Mouse (Mus musculus) kidney, postnatal 0 days (tissue): Measurements from ENCODE around the gene Fcer1g. TPM values are rescaled to one million over a fixed set of nuclear protein-coding genes. Genes with fewer than 3 reads are reported as not detected.
A peak's percentile ranks its signal among the peaks of the same experiment; 100 is the strongest.

Source experiments
- ATAC-seq: fragments of 200-750 bp; cut with Nextera tagmentation; replicated peaks from 2 replicates; pipeline ENCODE4 v1.8.0; 2017; ENCODE audit warnings: low read depth, moderate number of reproducible peaks, moderate TSS enrichment, moderate library complexity; ENCODE audit not compliant: low FRiP score
- DNase-seq: peaks from one replicate; pipeline ENCODE4 v3.0.0-alpha.2; 2016; ENCODE audit warnings: low spot score
- H3K27ac ChIP-seq: fragments of 300-500 bp; sonication (generic); 2 replicates; pipeline ENCODE4 v1.5.1; 2014; ENCODE audit warnings: mild to moderate bottlenecking
- H3K27me3 ChIP-seq: fragments of 300-500 bp; sonication (generic); 2 replicates; pipeline ENCODE4 v1.6.1; 2014; ENCODE audit warnings: low read length, mixed read lengths; ENCODE audit not compliant: insufficient read depth
- H3K36me3 ChIP-seq: fragments of 300-500 bp; sonication (generic); 2 replicates; pipeline ENCODE4 v1.6.1; 2014; ENCODE audit warnings: low read length, mixed read lengths; ENCODE audit not compliant: insufficient read depth
- H3K4me1 ChIP-seq: fragments of 300-500 bp; sonication (generic); replicated peaks from 2 replicates; pipeline ENCODE4 v1.6.1; 2014; ENCODE audit warnings: antibody characterized with exemption, low read length, mixed read lengths; ENCODE audit not compliant: insufficient read depth
- H3K4me2 ChIP-seq: fragments of 300-500 bp; sonication (generic); 2 replicates; pipeline ENCODE4 v1.6.1; 2014; ENCODE audit warnings: mild to moderate bottlenecking, low read length, moderate library complexity, mixed read lengths
- H3K4me3 ChIP-seq: fragments of 300-500 bp; sonication (generic); replicated peaks from 2 replicates; pipeline ENCODE4 v1.5.1; 2014; ENCODE audit warnings: low read depth, low read length
- H3K9ac ChIP-seq: fragments of 300-500 bp; sonication (generic); 2 replicates; pipeline ENCODE4 v1.6.1; 2014; ENCODE audit warnings: low read depth, low read length
- H3K9me3 ChIP-seq: fragments of 300-500 bp; sonication (generic); replicated peaks from 2 replicates; pipeline ENCODE4 v1.6.1; 2016; ENCODE audit warnings: low read length, inconsistent platforms, mixed read lengths
- CTCF ChIP-seq: IDR thresholded peaks from 2 replicates; pipeline ENCODE4 v1.5.1; 2016; ENCODE audit warnings: antibody characterized with exemption, low read depth, mild to moderate bottlenecking, moderate library complexity
- WGBS: fragments of 180-500 bp; shearing (Covaris S2); extraction: QIAGEN DNeasy Blood & Tissue Kit; methylation state at CpG from one replicate; pipeline ENCODE4 v1.1.7; 2014; 5-methylcytosine and 5-hydroxymethylcytosine counted together
- polyA plus RNA-seq: library from polyadenylated mRNA; unstranded; fragments of >200 nt; fragmentation: Nextera tagmentation; extraction: Ambion mirVana; gene quantifications from 2 replicates; pipeline ENCODE4 v1.2.1, GENCODE M21; 2015

Fcer1g gene
- polyA plus RNA-seq, 1 experiment from 2014 or later = 50.1 TPM

DNA sequence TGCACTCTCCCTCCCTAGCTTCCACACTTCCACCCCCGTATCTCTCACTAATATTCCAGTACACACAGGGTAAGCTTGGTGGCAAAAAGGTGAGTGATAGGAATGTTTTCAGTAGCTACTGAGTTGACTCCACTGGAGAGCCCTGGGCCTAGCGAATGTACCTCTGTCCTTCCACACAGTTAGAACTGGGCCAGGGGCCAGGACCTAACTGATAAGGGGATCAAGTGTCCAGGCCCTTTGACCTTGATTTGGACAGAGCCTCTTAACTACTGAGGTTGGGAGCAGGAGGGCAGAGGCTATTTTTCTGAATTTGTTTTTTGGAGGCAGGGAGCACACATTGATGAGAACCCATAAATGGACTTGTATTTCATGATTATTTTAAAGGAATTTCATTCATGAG, 10.4 kb downstream of the Fcer1g start:
- H3K4me1 ChIP-seq = peaks cover 11% of the 10 kb centered on the region
- DNase-seq (no peak), ATAC-seq (no peak)
- no peak overlapping the region for H3K27ac ChIP-seq
- no peak for TF ChIP-seq CTCF
- peaks cover 10% of the 10 kb centered on the region for H3K36me3 ChIP-seq
- WGBS = 76% methylated on average over 2 of the region's 2 CpGs
- no peak overlapping the region for H3K9ac ChIP-seq
- no peak overlapping the region for H3K4me3 ChIP-seq
- H3K27me3 ChIP-seq = no peaks in the 10 kb centered on the region
- no peaks in the 10 kb centered on the region for H3K9me3 ChIP-seq
- H3K4me2 ChIP-seq = no peak overlapping the region

DNA sequence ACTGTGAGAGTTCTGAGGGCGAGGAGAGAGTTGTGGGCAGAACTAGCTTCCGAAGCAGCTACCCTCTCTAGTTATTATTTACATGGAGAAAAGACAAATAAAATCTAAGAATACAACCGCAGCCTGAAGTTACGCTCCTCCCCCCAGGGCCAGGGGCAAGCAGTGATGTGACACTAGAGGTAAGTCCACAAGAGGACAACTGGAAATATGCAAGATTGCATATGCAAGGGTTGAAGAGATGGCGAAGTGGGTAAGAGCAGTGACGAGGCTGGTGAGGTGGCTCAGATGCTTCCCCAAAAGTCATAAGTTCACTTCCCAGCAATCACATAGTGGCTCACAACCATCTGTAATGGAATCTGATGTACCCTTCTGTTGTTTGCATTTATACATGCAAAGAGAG, 11.0 kb downstream of the Fcer1g start:
- WGBS = 78% methylated on average over 6 of the region's 6 CpGs
- H3K9me3 ChIP-seq = no peaks in the 10 kb centered on the region
- H3K9ac ChIP-seq = 0 out of 2 replicates have a peak overlapping the region, but pooled peaks have one; percentile 25
- H3K4me2 ChIP-seq = peak overlapping the region; percentile 32; the same call in 1 of the 2 replicates
- no peaks in the 10 kb centered on the region for H3K27me3 ChIP-seq
- H3K4me3 ChIP-seq = peak overlapping the region; percentile 19; the same call in 1 of the 2 replicates
- H3K4me1 ChIP-seq = peaks cover 11% of the 10 kb centered on the region
- no peak for TF ChIP-seq CTCF
- H3K36me3 ChIP-seq = peaks cover 10% of the 10 kb centered on the region
- H3K27ac ChIP-seq = peak overlapping the region; percentile 88
- DNase-seq (no peak), ATAC-seq (no peak)

DNA sequence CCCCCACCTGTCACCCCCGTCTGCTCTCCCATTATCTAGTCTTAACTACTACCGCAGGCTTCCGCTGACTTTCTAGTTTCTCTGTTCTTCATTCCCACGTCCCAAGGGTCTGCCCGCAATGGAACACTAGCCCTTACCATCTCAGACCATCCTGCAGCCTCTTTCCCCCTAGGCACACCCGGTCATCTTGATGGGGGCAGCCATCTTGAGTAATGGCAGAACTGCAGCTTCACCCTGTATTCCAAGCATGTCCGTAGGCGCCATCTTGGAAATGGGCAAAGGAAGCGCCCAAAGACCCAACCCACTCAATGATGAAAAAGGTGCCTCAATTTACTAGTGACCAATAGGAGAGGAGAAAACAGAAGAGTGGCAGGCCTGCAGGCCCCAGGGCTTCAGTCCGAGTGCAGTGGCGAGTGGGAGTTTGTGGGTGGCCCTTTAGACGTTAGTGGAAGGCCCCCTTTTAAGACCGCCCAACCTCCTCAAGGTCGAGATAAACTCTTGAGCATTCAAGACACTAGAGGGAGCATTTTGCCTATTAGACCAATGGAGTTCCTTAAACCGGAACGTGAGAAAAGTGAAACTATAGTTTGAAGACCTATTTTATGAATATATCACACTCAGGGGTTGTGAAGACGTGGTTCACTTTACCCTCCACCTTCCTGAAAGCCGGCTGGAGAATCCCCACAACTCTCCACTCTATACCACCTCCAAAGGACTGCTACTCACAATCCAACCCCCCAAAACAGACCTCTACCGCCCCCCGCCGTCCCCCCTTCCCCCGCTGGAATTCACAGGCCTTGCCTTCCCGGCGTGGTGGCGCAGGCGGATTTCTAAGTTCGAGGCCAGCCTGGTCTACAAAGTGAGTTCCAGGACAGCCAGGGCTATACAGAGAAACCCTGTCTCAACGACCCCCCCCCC, 11.7 kb downstream of the Fcer1g start, which contains the start of gene Tomm40l:
TSS of gene Tomm40l (minus strand) at position 277 of the 918 bp plus-strand sequence.
- Histone ChIP-seq H3K36me3 (peaks cover 10% of the 10 kb centered on the region), H3K9ac (peak within 1 kb of the TSS; percentile 64), H3K27ac (peak within 1 kb of the TSS; percentile 88), H3K9me3 (no peaks in the 10 kb centered on the region), H3K4me2 (peak within 1 kb of the TSS; percentile 92), H3K27me3 (no peaks in the 10 kb centered on the region), H3K4me1 (peaks cover 11% of the 10 kb centered on the region), H3K4me3 (peak within 1 kb of the TSS; percentile 49)
- TF ChIP-seq CTCF = peak; percentile 84
- 3% methylated on average over 28 of the region's 28 CpGs for WGBS
- ATAC-seq = peak; percentile 98
- peak; percentile 100 for DNase-seq

DNA sequence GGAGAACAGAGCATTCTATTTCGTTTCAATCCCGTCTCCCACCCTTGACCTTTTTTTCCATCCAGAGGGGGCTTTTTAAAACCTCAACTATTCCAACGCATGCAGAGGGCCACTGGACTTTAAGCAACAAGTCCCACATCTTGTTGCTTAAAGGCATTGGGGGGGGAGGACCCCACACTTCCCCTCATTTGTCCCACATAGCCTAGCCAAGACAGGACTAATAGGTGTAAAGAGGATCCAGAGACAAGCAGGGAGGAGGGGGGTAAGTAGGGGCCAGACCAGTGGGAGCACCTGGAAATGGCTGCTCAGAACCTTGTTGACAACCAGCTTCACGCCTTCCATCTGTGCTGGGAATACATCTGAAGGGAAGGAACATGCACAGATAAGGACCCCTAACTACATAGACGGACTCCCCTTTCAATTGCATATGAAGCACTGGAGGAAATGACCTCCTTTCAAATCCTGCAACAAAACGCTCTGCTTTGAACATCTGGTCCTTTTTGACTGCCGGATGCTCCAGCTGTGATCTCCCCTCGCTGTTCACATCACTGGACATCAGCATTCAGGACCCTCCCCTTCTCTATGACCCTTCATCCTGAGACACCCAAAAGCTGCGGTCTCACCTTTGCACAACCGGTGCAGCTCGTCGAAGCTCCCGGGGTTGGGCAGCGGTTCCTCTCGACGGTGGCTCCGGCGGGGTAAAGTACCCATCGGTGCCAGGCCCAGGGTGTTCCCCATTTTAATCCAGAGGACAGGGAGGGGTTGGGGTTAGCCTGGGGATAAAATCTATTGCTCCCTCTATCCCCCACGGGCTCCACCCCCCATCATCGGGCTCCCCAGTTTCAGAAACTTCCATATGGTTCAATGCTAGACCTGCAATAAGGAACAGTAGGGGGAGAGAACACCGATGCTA, 12.6 kb downstream of the Fcer1g start:
- Histone ChIP-seq H3K9ac (peak overlapping the region; percentile 64), H3K27ac (no peak overlapping the region), H3K4me2 (peak overlapping the region; percentile 92), H3K4me1 (peaks cover 11% of the 10 kb centered on the region), H3K9me3 (no peaks in the 10 kb centered on the region), H3K4me3 (peak overlapping the region; percentile 49), H3K36me3 (peaks cover 10% of the 10 kb centered on the region), H3K27me3 (no peaks in the 10 kb centered on the region)
- WGBS = 6% methylated on average over 22 of the region's 22 CpGs
- ATAC-seq = no peak; the same call in 1 of the 2 replicates
- no peak for TF ChIP-seq CTCF
- DNase-seq = peak; percentile 21

DNA sequence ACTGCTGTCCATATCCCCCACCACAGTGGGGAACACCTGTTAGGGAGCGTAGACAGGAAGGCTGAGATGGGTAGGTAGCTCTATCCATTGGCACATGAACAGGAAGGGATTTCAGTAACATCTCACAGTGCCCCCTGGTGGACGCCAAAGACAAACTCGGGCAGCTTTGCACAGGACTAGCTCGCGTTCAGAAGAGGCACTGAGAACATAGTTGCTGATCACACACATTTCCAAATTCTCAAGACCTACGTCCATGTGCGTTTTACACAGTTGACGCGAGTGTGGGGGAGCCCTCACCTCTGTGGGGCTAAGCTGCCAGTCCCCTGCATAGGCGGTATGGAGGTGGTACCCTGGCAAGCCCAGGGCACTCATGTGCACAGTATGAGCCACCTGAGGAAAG, 13.3 kb downstream of the Fcer1g start:
- no peak overlapping the region for H3K27ac ChIP-seq
- peak; percentile 91 for DNase-seq
- peaks cover 10% of the 10 kb centered on the region for H3K36me3 ChIP-seq
- H3K27me3 ChIP-seq = no peaks in the 10 kb centered on the region
- H3K4me1 ChIP-seq = peaks cover 11% of the 10 kb centered on the region
- H3K4me3 ChIP-seq = no peak overlapping the region; the same call in 1 of the 2 replicates
- 4% methylated on average over 10 of the region's 10 CpGs for WGBS
- H3K9ac ChIP-seq = no peak overlapping the region
- peak; percentile 6; the same call in 1 of the 2 replicates for ATAC-seq
- H3K9me3 ChIP-seq = no peaks in the 10 kb centered on the region
- peak; percentile 95 for TF ChIP-seq CTCF
- H3K4me2 ChIP-seq = peak overlapping the region; percentile 92
